Mouse (Mus musculus): ENCODE measurements around the gene Fbxl20. TPM values are rescaled to one million over a fixed set of nuclear protein-coding genes. Genes with fewer than 3 reads are reported as not detected.

The Fbxl20 gene
- polyA plus RNA-seq, 1 experiment from 2014 or later: 17.3 TPM

DNA sequence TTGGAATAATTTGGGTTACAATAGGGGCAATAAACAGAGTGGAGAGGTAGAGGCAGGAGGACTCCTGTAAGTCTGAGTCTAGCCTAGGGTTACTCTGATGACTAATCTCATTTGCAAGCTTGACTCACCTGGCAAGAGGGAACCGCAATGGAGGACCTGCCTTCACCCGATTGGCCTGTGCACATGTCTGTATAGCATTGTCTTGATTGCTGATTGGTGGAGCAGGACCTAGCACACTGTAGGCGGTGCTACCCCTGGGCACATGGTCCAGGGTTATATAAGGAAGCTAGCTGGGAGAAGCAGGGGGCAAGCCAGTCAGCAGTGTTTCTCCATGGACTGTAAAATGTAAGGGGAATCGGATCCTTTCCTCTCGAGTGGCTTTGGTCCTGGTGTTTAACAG lies 92.2 kb downstream of the Fbxl20 start:
- no peak for TF ChIP-seq CTCF (IDR thresholded peaks at IDR 0.05; ENCODE audit: low read depth)
- ATAC-seq (ENCODE audit: insufficient read depth) (0 out of 2 replicates have a peak, but pooled peaks have one; percentile 50), DNase-seq (no peak)
- Histone ChIP-seq H3K4me1 (ENCODE audit: insufficient read depth) (no peaks in the 10 kb centered on the region), H3K9me3 (ENCODE audit: low read depth, low read length) (no peaks in the 10 kb centered on the region), H3K27ac (ENCODE audit: low read depth) (no peak overlapping the region), H3K27me3 (ENCODE audit: insufficient read depth, low read length) (peaks cover 14% of the 10 kb centered on the region), H3K4me2 (no peak overlapping the region), H3K4me3 (ENCODE audit: low read depth, low read length) (no peak overlapping the region), H3K36me3 (ENCODE audit: insufficient read depth) (no peaks in the 10 kb centered on the region), H3K9ac (no peak overlapping the region)
- 83% methylated on average over 5 of the region's 5 CpGs for WGBS

DNA sequence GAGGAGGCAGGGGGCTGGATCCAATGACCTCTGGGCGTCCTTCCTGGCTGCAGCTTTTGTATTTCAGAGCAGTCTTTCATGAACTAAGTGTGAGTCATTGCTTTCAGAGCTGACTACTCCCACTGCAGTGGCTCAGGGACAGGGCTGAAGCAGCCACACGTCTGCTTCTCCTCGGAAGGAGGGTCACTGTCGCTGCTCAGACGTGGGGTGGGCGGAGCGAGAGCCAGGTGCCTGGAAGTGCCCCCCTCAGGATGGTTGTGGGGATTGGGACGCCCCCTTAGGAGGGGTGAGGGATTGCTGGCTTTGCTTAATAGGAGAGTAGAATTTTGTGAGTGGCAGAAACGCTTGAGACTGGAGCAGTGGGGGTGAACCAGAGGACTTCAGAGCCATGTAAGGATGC lies 92.7 kb downstream of the Fbxl20 start:
- no peak overlapping the region for H3K4me2 ChIP-seq
- 22% methylated on average over 9 of the region's 9 CpGs for WGBS

GRCm38 (mm10) chr11:98052989-98053834 lies 97.0 kb downstream of the Fbxl20 start, which contains the start of gene Stac2:
Gene Stac2, minus strand, starts transcription at chr11:98053462.
- Histone ChIP-seq H3K4me2 (peak within 1 kb of the TSS; percentile 68), H3K9me3 (ENCODE audit: low read depth, low read length) (no peaks in the 10 kb centered on the region), H3K27me3 (ENCODE audit: insufficient read depth, low read length) (peaks cover 47% of the 10 kb centered on the region), H3K36me3 (ENCODE audit: insufficient read depth) (no peaks in the 10 kb centered on the region), H3K4me3 (ENCODE audit: low read depth, low read length) (peak within 1 kb of the TSS; percentile 41), H3K27ac (ENCODE audit: low read depth) (no peak within 1 kb of the TSS), H3K9ac (peak within 1 kb of the TSS; percentile 27), H3K4me1 (ENCODE audit: insufficient read depth) (no peaks in the 10 kb centered on the region)
- no peak for TF ChIP-seq CTCF (IDR thresholded peaks at IDR 0.05; ENCODE audit: low read depth)
- ATAC-seq (ENCODE audit: insufficient read depth) (peak; percentile 91), DNase-seq (peak; percentile 88)
- WGBS: under 1% methylated on average over 46 of the region's 48 CpGs

More for the DNA sequence above, 92.7 kb downstream of the Fbxl20 start:
- TF ChIP-seq CTCF (IDR thresholded peaks at IDR 0.05; ENCODE audit: low read depth): no peak
- Histone ChIP-seq H3K36me3 (ENCODE audit: insufficient read depth) (no peaks in the 10 kb centered on the region), H3K9me3 (ENCODE audit: low read depth, low read length) (no peaks in the 10 kb centered on the region), H3K27me3 (ENCODE audit: insufficient read depth, low read length) (peaks cover 20% of the 10 kb centered on the region), H3K4me1 (ENCODE audit: insufficient read depth) (no peaks in the 10 kb centered on the region), H3K4me3 (ENCODE audit: low read depth, low read length) (no peak overlapping the region), H3K9ac (no peak overlapping the region), H3K27ac (ENCODE audit: low read depth) (no peak overlapping the region)
- no peak for ATAC-seq (ENCODE audit: insufficient read depth)
- no peak for DNase-seq

GRCm38 (mm10) chr11:98052129-98052988 lies 97.8 kb downstream of the Fbxl20 start:
- Histone ChIP-seq H3K9me3 (ENCODE audit: low read depth, low read length) (no peaks in the 10 kb centered on the region), H3K4me1 (ENCODE audit: insufficient read depth) (no peaks in the 10 kb centered on the region), H3K27me3 (ENCODE audit: insufficient read depth, low read length) (peaks cover 47% of the 10 kb centered on the region), H3K4me2 (peak overlapping the region; percentile 68), H3K27ac (ENCODE audit: low read depth) (no peak overlapping the region), H3K9ac (peak overlapping the region; percentile 27), H3K36me3 (ENCODE audit: insufficient read depth) (no peaks in the 10 kb centered on the region), H3K4me3 (ENCODE audit: low read depth, low read length) (peak overlapping the region; percentile 41)
- DNase-seq: peak; percentile 37
- peak; percentile 19; the same call in 1 of the 2 replicates for ATAC-seq (ENCODE audit: insufficient read depth)
- no peak for TF ChIP-seq CTCF (IDR thresholded peaks at IDR 0.05; ENCODE audit: low read depth)
- WGBS: under 1% methylated on average over 83 of the region's 83 CpGs

DNA sequence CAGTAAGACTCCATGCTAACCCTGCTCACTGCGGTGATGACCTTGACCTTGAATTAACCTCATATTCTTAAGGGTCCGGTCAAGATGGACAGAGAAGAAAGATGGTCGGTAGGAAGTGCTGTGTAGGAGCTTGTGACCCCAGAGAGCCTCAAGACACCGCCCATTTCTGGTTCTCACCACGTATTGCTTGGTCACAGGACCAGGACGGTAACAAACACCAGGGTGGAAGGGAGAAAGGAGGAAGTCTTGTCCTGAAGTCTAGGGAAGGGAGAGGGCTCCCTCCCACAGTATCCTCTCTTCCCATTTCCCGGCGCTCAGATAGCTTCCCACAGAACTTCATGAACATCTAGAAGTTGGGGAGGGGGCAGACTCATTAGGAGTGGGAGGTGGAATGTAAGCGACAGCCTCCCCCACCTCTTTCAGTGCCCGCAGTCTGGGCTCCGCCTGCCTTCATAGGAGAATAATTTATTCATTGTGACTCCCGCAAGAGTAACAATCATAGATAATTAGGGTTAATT lies 98.5 kb downstream of the Fbxl20 start:
- Histone ChIP-seq H3K4me2 (peak overlapping the region; percentile 68), H3K36me3 (ENCODE audit: insufficient read depth) (no peaks in the 10 kb centered on the region), H3K27ac (ENCODE audit: low read depth) (no peak overlapping the region), H3K9ac (no peak overlapping the region), H3K4me1 (ENCODE audit: insufficient read depth) (no peaks in the 10 kb centered on the region), H3K9me3 (ENCODE audit: low read depth, low read length) (no peaks in the 10 kb centered on the region), H3K4me3 (ENCODE audit: low read depth, low read length) (peak overlapping the region; percentile 41), H3K27me3 (ENCODE audit: insufficient read depth, low read length) (peaks cover 47% of the 10 kb centered on the region)
- 4% methylated on average over 12 of the region's 12 CpGs for WGBS
- TF ChIP-seq CTCF (IDR thresholded peaks at IDR 0.05; ENCODE audit: low read depth): no peak
- ATAC-seq (ENCODE audit: insufficient read depth) (no peak), DNase-seq (no peak)

- H3K27me3 ChIP-seq (ENCODE audit: insufficient read depth, low read length): peaks cover 47% of the 10 kb centered on the region
Measured at GRCm38 (mm10) chr11:98050940-98051339, 99.3 kb downstream of the Fbxl20 start.

DNA sequence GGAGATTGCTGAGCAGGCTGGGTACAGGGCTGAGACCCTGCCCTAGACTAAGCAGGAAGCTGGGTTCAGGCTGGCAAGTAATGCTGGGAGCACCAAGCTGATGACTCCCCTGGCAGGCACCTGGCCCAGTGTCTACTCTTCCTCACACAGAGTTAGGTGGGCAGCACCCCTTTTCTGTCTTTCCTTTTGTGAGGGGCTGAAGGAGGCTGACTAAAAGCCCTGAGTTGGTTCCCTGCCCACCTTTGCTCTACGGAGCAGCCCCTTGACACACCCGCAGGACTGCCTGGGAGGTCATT lies 99.7 kb downstream of the Fbxl20 start:
- Histone ChIP-seq H3K27me3 (ENCODE audit: insufficient read depth, low read length) (peaks cover 47% of the 10 kb centered on the region), H3K36me3 (ENCODE audit: insufficient read depth) (no peaks in the 10 kb centered on the region), H3K9me3 (ENCODE audit: low read depth, low read length) (no peaks in the 10 kb centered on the region), H3K4me1 (ENCODE audit: insufficient read depth) (no peaks in the 10 kb centered on the region), H3K9ac (no peak overlapping the region), H3K4me2 (no peak overlapping the region), H3K27ac (ENCODE audit: low read depth) (no peak overlapping the region), H3K4me3 (ENCODE audit: low read depth, low read length) (no peak overlapping the region)
- DNase-seq (no peak), ATAC-seq (ENCODE audit: insufficient read depth) (no peak)
- 32% methylated on average over 2 of the region's 2 CpGs for WGBS
- TF ChIP-seq CTCF (IDR thresholded peaks at IDR 0.05; ENCODE audit: low read depth): no peak

More at GRCm38 (mm10) chr11:98050940-98051339, 99.3 kb downstream of the Fbxl20 start:
- Histone ChIP-seq H3K9me3 (ENCODE audit: low read depth, low read length) (no peaks in the 10 kb centered on the region), H3K4me3 (ENCODE audit: low read depth, low read length) (no peak overlapping the region), H3K27ac (ENCODE audit: low read depth) (no peak overlapping the region), H3K36me3 (ENCODE audit: insufficient read depth) (no peaks in the 10 kb centered on the region), H3K4me1 (ENCODE audit: insufficient read depth) (no peaks in the 10 kb centered on the region), H3K4me2 (no peak overlapping the region), H3K9ac (no peak overlapping the region)
- no CpG with 5 or more reads among the region's 2 CpGs for WGBS
- no peak for DNase-seq
- ATAC-seq (ENCODE audit: insufficient read depth): no peak
- TF ChIP-seq CTCF (IDR thresholded peaks at IDR 0.05; ENCODE audit: low read depth): no peak
